Mouse (Mus musculus) erythroblast, embryonic 14.5 days (primary cell): ENCODE measurements around the gene Trhr2.

Experiments
- GATA1 ChIP-seq: IDR thresholded peaks from 2 replicates; pipeline ENCODE4 v1.6.1; 2012; ENCODE audit warnings: low read length, inconsistent platforms, mixed read lengths
- TAL1 ChIP-seq: IDR thresholded peaks from 3 replicates; pipeline ENCODE4 v1.6.1; 2012; ENCODE audit warnings: low read length, inconsistent platforms, mixed read lengths

DNA sequence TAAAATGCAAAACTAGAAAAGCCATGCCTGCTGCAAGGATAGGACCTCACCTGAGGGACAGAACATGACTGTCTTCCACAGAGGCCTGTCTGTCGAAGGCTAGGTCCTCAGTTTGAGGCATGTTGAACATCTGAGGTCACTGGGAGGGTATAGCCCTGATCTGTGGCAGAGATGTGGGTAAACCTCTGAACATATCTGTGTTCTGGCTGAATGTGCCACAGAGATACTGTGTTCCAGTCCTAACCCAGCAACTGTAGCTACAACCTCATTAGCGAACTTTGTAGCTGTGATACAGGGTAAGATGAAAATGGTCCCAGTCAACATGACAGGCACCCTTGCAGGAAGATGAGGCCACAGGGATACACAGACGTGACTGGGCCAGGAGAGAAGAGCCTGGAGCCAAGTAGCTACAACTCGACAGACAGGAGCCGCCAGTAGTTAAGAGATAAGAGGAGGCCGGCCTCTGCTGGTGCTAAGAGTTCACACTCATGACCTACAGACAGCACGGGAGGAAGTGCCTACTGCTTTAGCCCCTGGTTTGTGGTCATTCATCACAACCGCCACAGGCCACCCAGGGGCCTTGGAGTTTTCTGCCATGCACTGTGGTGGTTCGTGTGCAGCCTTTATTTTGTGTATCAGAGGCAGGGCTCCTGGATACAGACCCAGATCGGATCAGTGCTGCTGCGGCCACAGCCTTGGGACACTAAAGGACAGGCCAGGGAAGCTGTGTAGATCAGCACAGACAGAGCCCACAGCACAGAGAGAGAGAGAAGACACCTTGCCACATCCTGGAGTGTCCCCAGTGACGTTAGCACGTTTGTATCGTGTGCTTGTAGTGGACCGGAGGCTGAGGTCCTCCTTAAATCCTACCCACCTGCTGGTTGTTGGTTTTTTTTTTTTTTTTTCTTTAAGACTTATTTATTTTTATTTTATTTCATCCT is 10.9 kb downstream of the Trhr2 start:
- peak; percentile 3; the same call in 1 of the 2 replicates for TF ChIP-seq GATA1
- TF ChIP-seq TAL1, result no peak
